Comparison of ENCODE assay signal across 23 mouse cellular contexts in genomic region chr7:128363806-128364205, GRCm38 (mm10). TPM values are rescaled to one million over a fixed set of nuclear protein-coding genes. Genes with fewer than 3 reads are reported as not detected.
DNase-seq lines count a peak whose midpoint lies in the region; ATAC-seq and TF ChIP-seq lines count a peak whose summit lies in the region.
"Had no signal": no experiment of that assay in that cellular context is flagged by ENCODE, and none has a peak within 500 bp of the region (broad histone marks: within the 10 kb centered on the region; RNA-seq: fewer than 3 reads in every experiment).

No protein-coding gene starts in this region.

- H3K27ac ChIP-seq in kidney, embryonic 15.5 days: no peak overlapping the region
- peak overlapping the region; percentile 43; the same call in 1 of the 2 replicates for H3K27ac ChIP-seq in embryonic fibroblast, embryonic 13.5 days (ENCODE audit: insufficient read depth, low read length)
- H3K27ac ChIP-seq: heart, embryonic 15.5 days; hindbrain, embryonic 15.5 days; intestine, embryonic 15.5 days; kidney, postnatal 0 days; layer of hippocampus, adult 2 months; midbrain, embryonic 13.5 days had no signal

- no peaks in the 10 kb centered on the region for H3K4me1 ChIP-seq in kidney, embryonic 15.5 days
- no peaks in the 10 kb centered on the region for H3K4me1 ChIP-seq in embryonic fibroblast, embryonic 13.5 days (ENCODE audit: control insufficient read depth, insufficient read depth, low read length)
- H3K4me1 ChIP-seq: intestine, embryonic 15.5 days; midbrain, embryonic 13.5 days had no signal

- ATAC-seq in kidney, embryonic 15.5 days (replicated peaks; ENCODE audit: low FRiP score): no peak
- ATAC-seq: forebrain, embryonic 14.5 days; intestine, embryonic 15.5 days; midbrain, embryonic 13.5 days had no signal

- H3K36me3 ChIP-seq in kidney, embryonic 15.5 days: no peaks in the 10 kb centered on the region
- H3K36me3 ChIP-seq: heart, embryonic 15.5 days; hindbrain, embryonic 15.5 days; intestine, embryonic 15.5 days; midbrain, embryonic 13.5 days had no signal

- no peak overlapping the region for H3K4me2 ChIP-seq in kidney, embryonic 15.5 days
- H3K4me2 ChIP-seq: heart, embryonic 15.5 days; hindbrain, embryonic 15.5 days; intestine, embryonic 15.5 days; midbrain, embryonic 13.5 days had no signal

- no peak overlapping the region for H3K4me3 ChIP-seq in kidney, embryonic 15.5 days (replicated peaks)
- no peak overlapping the region for H3K4me3 ChIP-seq in embryonic fibroblast, embryonic 13.5 days (ENCODE audit: insufficient read depth, low read length)
- H3K4me3 ChIP-seq: heart, embryonic 15.5 days; hindbrain, embryonic 15.5 days; intestine, embryonic 15.5 days; layer of hippocampus, adult 2 months; midbrain, embryonic 13.5 days had no signal

- no peaks in the 10 kb centered on the region for H3K9me3 ChIP-seq in kidney, embryonic 15.5 days (replicated peaks)
- H3K9me3 ChIP-seq: heart, embryonic 15.5 days; hindbrain, embryonic 15.5 days; intestine, embryonic 15.5 days; midbrain, embryonic 13.5 days had no signal

- 79% methylated on average over 10 of the region's 10 CpGs for WGBS in kidney, embryonic 15.5 days

- no peaks in the 10 kb centered on the region for H3K27me3 ChIP-seq in kidney, embryonic 15.5 days
- H3K27me3 ChIP-seq: heart, embryonic 15.5 days; hindbrain, embryonic 15.5 days; intestine, embryonic 15.5 days; midbrain, embryonic 13.5 days had no signal

- TF ChIP-seq POLR2A in embryonic fibroblast, embryonic 13.5 days (IDR thresholded peaks at IDR 0.05; ENCODE audit: low read depth, low read length): no peak

- TF ChIP-seq CTCF in embryonic fibroblast, embryonic 13.5 days (IDR thresholded peaks at IDR 0.05; ENCODE audit: borderline replicate concordance, insufficient read depth, low read length): no peak

- DNase-seq in kidney, adult 9 months: peak; percentile 66
- peak; percentile 35 for DNase-seq in Muller cell, postnatal 12 days (ENCODE audit: inconsistent ontology term)
- peak; percentile 40 for DNase-seq in lung, postnatal 14 days
- no peak for DNase-seq in layer of hippocampus, adult 18-20 months (ENCODE audit: low spot score in 2 of 2)
- no peak for DNase-seq in thymus, postnatal 14 days
- DNase-seq in thymus, postnatal 10 days (ENCODE audit: low spot score in 2 of 2): no peak
- DNase-seq: adrenal gland, postnatal 36 days; cerebellum, adult 11-12 months; heart, postnatal 4 days; left cerebral cortex, postnatal 4 days; liver; right cerebral cortex, postnatal 14 days; spleen, adult 18-20 months; thymus, adult 18-20 months had no signal

- no peak overlapping the region for H3K9ac ChIP-seq in kidney, embryonic 15.5 days
- H3K9ac ChIP-seq: heart, embryonic 15.5 days; hindbrain, embryonic 15.5 days; intestine, embryonic 15.5 days; midbrain, embryonic 13.5 days had no signal

RNA-seq across cellular contexts. Expression of gene Rgs10, which starts 54.8 kb away (rescaled TPM):
- polyA plus RNA-seq in kidney, embryonic 15.5 days (2015; fragmentation: Nextera tagmentation; extraction: Ambion mirVana): 5.8 and 7.1 TPM in 2 replicates
- 15.8 and 26.6 TPM in 2 replicates for polyA plus RNA-seq in embryonic fibroblast, embryonic 13.5 days (2011; ENCODE audit: insufficient read length, low read depth, missing spikeins)
- total RNA-seq in layer of hippocampus, adult 18-20 months (2021): 10 to 100 TPM; 42.3 to 45.3 TPM

Comparison
In these comparisons a context has a peak if more than half of its experiments do, and no peak if none do; other contexts are left out.
1. DNase-seq: peak in kidney, adult 9 months (single experiment), Muller cell, postnatal 12 days (single experiment) and lung, postnatal 14 days (single experiment); none in layer of hippocampus, adult 18-20 months (0 of 2), thymus, postnatal 14 days (single experiment) and thymus, postnatal 10 days (0 of 2).